Mouse (Mus musculus) bone marrow, adult 2 months (tissue): ENCODE measurements around the gene Ugt1a8.

ENCODE experiments used
- CTCF ChIP-seq: fragments of 200-500 bp; IDR thresholded peaks from 2 replicates; pipeline ENCODE4 v1.5.1; 2011; ENCODE audit warnings: low read length, control low read depth; ENCODE audit not compliant: control insufficient read depth, insufficient read depth
- POLR2A ChIP-seq: fragments of 200-500 bp; IDR thresholded peaks from 2 replicates; pipeline ENCODE4 v1.6.1; 2011; ENCODE audit warnings: low read depth, mild to moderate bottlenecking, control low read depth, low read length, borderline replicate concordance; ENCODE audit not compliant: control insufficient read depth

GRCm38 (mm10) chr1:88186325-88186935 lies 98.8 kb downstream of the Ugt1a8 start:
- TF ChIP-seq CTCF, result no peak
- TF ChIP-seq POLR2A, result no peak
